Comparison of ENCODE assay signal across 8 mouse cellular contexts in genomic region chr1:92180141-92181137, GRCm38 (mm10). TPM values are rescaled to one million over a fixed set of nuclear protein-coding genes. Genes with fewer than 3 reads are reported as not detected.
DNase-seq lines count a peak whose midpoint lies in the region; ATAC-seq lines count a peak whose summit lies in the region.

No protein-coding gene starts in this region.

- WGBS in hindbrain, embryonic 12.5 days = under 1% methylated on average over 81 of the region's 97 CpGs

- ATAC-seq in hindbrain, embryonic 12.5 days (ENCODE audit: low FRiP score) = peak; percentile 99

- H3K4me1 ChIP-seq in hindbrain, embryonic 12.5 days = peaks cover 26% of the 10 kb centered on the region

- peak overlapping the region; percentile 86 for H3K4me3 ChIP-seq in hindbrain, embryonic 12.5 days

- H3K9ac ChIP-seq in hindbrain, embryonic 12.5 days = peak overlapping the region; percentile 94

- H3K4me2 ChIP-seq in hindbrain, embryonic 12.5 days (replicated peaks) = peak overlapping the region; percentile 65

- H3K27ac ChIP-seq in hindbrain, embryonic 12.5 days = peak overlapping the region; percentile 99

- H3K9me3 ChIP-seq in hindbrain, embryonic 12.5 days (replicated peaks) = no peaks in the 10 kb centered on the region

- no peaks in the 10 kb centered on the region for H3K27me3 ChIP-seq in hindbrain, embryonic 12.5 days

- DNase-seq in NIH3T3 (ENCODE audit: low read depth) = peak; percentile 100
- peak; percentile 100 for DNase-seq in cerebellum, postnatal 10 days
- peak; percentile 100 for DNase-seq in frontal cortex, postnatal 10 days (ENCODE audit: low spot score in 2 of 2)
- DNase-seq in layer of hippocampus, postnatal 14 days (ENCODE audit: low spot score in 2 of 2) = peak; percentile 100
- DNase-seq in lung, postnatal 14 days = peak; percentile 100
- DNase-seq in retina, adult 2 months (ENCODE audit: low read depth, low spot score) = peak; percentile 98
- peak; percentile 100 for DNase-seq in thymus, postnatal 36 days

- H3K36me3 ChIP-seq in hindbrain, embryonic 12.5 days = no peaks in the 10 kb centered on the region

RNA-seq across cellular contexts. Expression of gene Hdac4, which starts 15.1 kb away (rescaled TPM):
- 22.8 and 25.5 TPM in 2 replicates for polyA plus RNA-seq in hindbrain, embryonic 12.5 days (2016; fragmentation: Nextera tagmentation; extraction: Ambion mirVana)
- 10 to 100 TPM; 96.2 to 98.7 TPM for total RNA-seq in layer of hippocampus, postnatal 14 days (2021)

Comparison
In these comparisons a context has a peak if more than half of its experiments do, and no peak if none do; other contexts are left out.
1. Peak in every context shown above with its lines: DNase-seq, ATAC-seq, H3K4me3 ChIP-seq and H3K27ac ChIP-seq.